Comparison of ENCODE assay signal across 15 mouse cellular contexts in the genomic region with DNA sequence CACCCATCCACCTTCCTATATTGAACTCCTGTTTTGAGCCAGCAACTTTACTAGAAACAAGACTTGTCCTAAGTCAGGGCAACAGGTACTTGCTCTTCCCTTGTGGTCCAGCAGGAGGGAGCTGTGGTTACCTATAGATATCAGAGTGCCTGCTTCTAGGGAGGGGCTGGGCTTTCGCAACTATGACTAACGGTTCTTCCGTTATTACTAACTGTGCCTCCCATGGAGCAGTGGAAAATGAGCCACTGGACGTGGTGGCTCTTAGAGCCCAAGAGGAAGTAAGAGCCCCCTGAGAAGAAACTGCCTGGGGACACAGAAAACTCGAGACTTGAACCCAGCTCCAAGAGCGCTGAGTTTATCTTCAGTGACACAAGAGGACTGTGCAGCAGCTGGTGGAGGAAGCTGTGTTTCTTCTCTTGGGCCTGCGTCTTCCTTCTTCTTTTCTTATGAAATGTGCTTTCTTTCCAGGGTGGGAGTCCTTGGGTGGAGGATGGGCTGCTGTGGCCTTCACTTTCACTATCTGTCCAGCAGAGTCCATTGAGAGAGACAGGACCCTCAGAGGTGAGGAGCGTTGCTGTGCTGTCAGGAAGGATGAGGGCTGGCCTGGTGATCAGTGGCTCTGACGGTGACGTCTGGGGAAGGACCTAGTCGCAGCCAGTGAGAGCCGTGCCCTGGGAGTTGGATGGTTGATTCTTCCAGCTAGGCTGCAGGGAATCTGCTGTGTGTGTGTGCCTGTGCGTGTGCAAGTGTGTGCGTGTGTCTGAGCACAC.
"Had no signal": no experiment of that assay in that cellular context is flagged by ENCODE, and none has a peak within 500 bp of the region (broad histone marks: within the 10 kb centered on the region; RNA-seq: fewer than 3 reads in every experiment).

No protein-coding gene starts in this region.

- H3K9ac ChIP-seq: limb, embryonic 12.5 days; liver, embryonic 14.5 days; midbrain, embryonic 15.5 days; neural tube, embryonic 12.5 days had no signal

- H3K4me3 ChIP-seq: limb, embryonic 12.5 days; megakaryocyte, embryonic 14.5 days; midbrain, embryonic 15.5 days; neural tube, embryonic 12.5 days had no signal

- H3K27me3 ChIP-seq: limb, embryonic 12.5 days; midbrain, embryonic 15.5 days; neural tube, embryonic 12.5 days had no signal

- DNase-seq: kidney, adult 8-10 months; kidney, postnatal 25 days; layer of hippocampus, postnatal 36 days; lung, adult 2 months; lung, postnatal 36 days; right cerebral cortex, adult 18-20 months; right cerebral cortex, postnatal 25 days; thymus, postnatal 36 days had no signal

- ATAC-seq: lung, postnatal 0 days; midbrain, embryonic 15.5 days had no signal

- H3K4me1 ChIP-seq: megakaryocyte, embryonic 14.5 days had no signal

- H3K9me3 ChIP-seq: megakaryocyte, embryonic 14.5 days; midbrain, embryonic 15.5 days; neural tube, embryonic 12.5 days had no signal

- H3K36me3 ChIP-seq: limb, embryonic 12.5 days; midbrain, embryonic 15.5 days; neural tube, embryonic 12.5 days had no signal

- H3K4me2 ChIP-seq: limb, embryonic 12.5 days; midbrain, embryonic 11.5 days; midbrain, embryonic 15.5 days; neural tube, embryonic 12.5 days had no signal

- H3K27ac ChIP-seq: limb, embryonic 12.5 days; liver, embryonic 14.5 days; midbrain, embryonic 15.5 days; neural tube, embryonic 12.5 days had no signal
